8 mouse cellular contexts compared by ENCODE assay signal in genomic region chr3:108147386-108148235, GRCm38 (mm10). TPM values are rescaled to one million over a fixed set of nuclear protein-coding genes. Genes with fewer than 3 reads are reported as not detected.
DNase-seq lines count a peak whose midpoint lies in the region; ATAC-seq and TF ChIP-seq lines count a peak whose summit lies in the region.

No protein-coding gene starts in this region.

- intact Hi-C loops in heart, adult 2 months (cut with DNase I): loop anchor here (1.0 to 5.0 kb wide), 6 partner anchors 63 to 450 kb away; partner anchors contain the start of gene Ahcyl1

- TF ChIP-seq CTCF in heart, adult 2 months (IDR thresholded peaks at IDR 0.05): peak; percentile 89
- peak; percentile 95 for TF ChIP-seq CTCF in kidney, adult 2 months (conservative IDR thresholded peaks at IDR 0.05; ENCODE audit: insufficient read depth, insufficient read length, low read depth, low read length)

- H3K4me1 ChIP-seq in embryonic facial prominence, embryonic 15.5 days: peaks cover 28% of the 10 kb centered on the region
- H3K4me1 ChIP-seq in heart, adult 2 months (ENCODE audit: control insufficient read depth, insufficient read depth, low read length): peaks cover 6% of the 10 kb centered on the region
- peaks cover 6% of the 10 kb centered on the region; the same call in 1 of the 2 replicates for H3K4me1 ChIP-seq in kidney, adult 2 months (ENCODE audit: control insufficient read depth, insufficient read depth, low read length)
- H3K4me1 ChIP-seq in limb, embryonic 11.5 days (ENCODE audit: control insufficient read depth, insufficient read depth, low read length): peaks cover 5% of the 10 kb centered on the region; the same call in 1 of the 2 replicates
- H3K4me1 ChIP-seq in midbrain, embryonic 14.5 days (ENCODE audit: control insufficient read depth, insufficient read depth, low read length): peaks cover 15% of the 10 kb centered on the region

- no peak overlapping the region for H3K27ac ChIP-seq in embryonic facial prominence, embryonic 15.5 days (replicated peaks)
- peak overlapping the region; percentile 31; the same call in 1 of the 2 replicates for H3K27ac ChIP-seq in heart, adult 2 months
- H3K27ac ChIP-seq in kidney, adult 2 months (ENCODE audit: insufficient read depth, low read depth, low read length): peak overlapping the region; percentile 39
- H3K27ac ChIP-seq in limb, embryonic 11.5 days (replicated peaks; ENCODE audit: low read depth, low read length): no peak overlapping the region
- no peak overlapping the region for H3K27ac ChIP-seq in midbrain, embryonic 14.5 days (replicated peaks; ENCODE audit: low read depth, low read length)

- no peak overlapping the region for H3K4me3 ChIP-seq in embryonic facial prominence, embryonic 15.5 days (replicated peaks)
- H3K4me3 ChIP-seq in heart, adult 2 months: no peak overlapping the region
- H3K4me3 ChIP-seq in kidney, adult 2 months (ENCODE audit: insufficient read depth, low read depth, low read length): no peak overlapping the region
- H3K4me3 ChIP-seq in limb, embryonic 11.5 days (ENCODE audit: low read depth, low read length): no peak overlapping the region
- H3K4me3 ChIP-seq in midbrain, embryonic 14.5 days (replicated peaks; ENCODE audit: low read depth, low read length): no peak overlapping the region

- no peaks in the 10 kb centered on the region for H3K27me3 ChIP-seq in embryonic facial prominence, embryonic 15.5 days
- H3K27me3 ChIP-seq in heart, adult 2 months (ENCODE audit: control insufficient read depth, insufficient read depth, low read length): no peaks in the 10 kb centered on the region
- H3K27me3 ChIP-seq in kidney, adult 2 months (replicated peaks; ENCODE audit: control insufficient read depth, insufficient read depth, low read length): no peaks in the 10 kb centered on the region
- no peaks in the 10 kb centered on the region for H3K27me3 ChIP-seq in limb, embryonic 11.5 days (ENCODE audit: control insufficient read depth, insufficient read depth, low read length)
- H3K27me3 ChIP-seq in midbrain, embryonic 14.5 days (ENCODE audit: control insufficient read depth, insufficient read depth, low read length): no peaks in the 10 kb centered on the region

- H3K4me2 ChIP-seq in embryonic facial prominence, embryonic 15.5 days (replicated peaks): 0 out of 2 replicates have a peak overlapping the region, but pooled peaks have one; percentile 2
- no peak overlapping the region for H3K4me2 ChIP-seq in limb, embryonic 11.5 days (ENCODE audit: low read depth, severe bottlenecking)
- H3K4me2 ChIP-seq in midbrain, embryonic 14.5 days (ENCODE audit: low read length): 0 out of 2 replicates have a peak overlapping the region, but pooled peaks have one; percentile 17

- H3K9me3 ChIP-seq in embryonic facial prominence, embryonic 15.5 days (replicated peaks): no peaks in the 10 kb centered on the region
- H3K9me3 ChIP-seq in limb, embryonic 11.5 days (ENCODE audit: control insufficient read depth, low read length): no peaks in the 10 kb centered on the region
- no peaks in the 10 kb centered on the region for H3K9me3 ChIP-seq in midbrain, embryonic 14.5 days (ENCODE audit: control insufficient read depth, low read length)

- no peaks in the 10 kb centered on the region for H3K36me3 ChIP-seq in embryonic facial prominence, embryonic 15.5 days
- H3K36me3 ChIP-seq in heart, adult 2 months (ENCODE audit: control insufficient read depth, insufficient read depth, low read length): peaks cover 3% of the 10 kb centered on the region; the same call in 1 of the 2 replicates
- no peaks in the 10 kb centered on the region; the same call in 1 of the 2 replicates for H3K36me3 ChIP-seq in kidney, adult 2 months (ENCODE audit: control insufficient read depth, insufficient read depth, low read length)
- no peaks in the 10 kb centered on the region for H3K36me3 ChIP-seq in limb, embryonic 11.5 days (ENCODE audit: control insufficient read depth, insufficient read depth, low read length)
- no peaks in the 10 kb centered on the region for H3K36me3 ChIP-seq in midbrain, embryonic 14.5 days (ENCODE audit: control insufficient read depth, insufficient read depth, low read length)

- ATAC-seq in embryonic facial prominence, embryonic 15.5 days (ENCODE audit: insufficient number of reproducible peaks, low FRiP score, low TSS enrichment, low read depth): no peak
- no peak for ATAC-seq in limb, embryonic 11.5 days (ENCODE audit: insufficient number of reproducible peaks, low FRiP score, low TSS enrichment, low read depth)
- ATAC-seq in midbrain, embryonic 14.5 days (ENCODE audit: low FRiP score, low TSS enrichment): peak; percentile 48; the same call in 1 of the 2 replicates

- 62% methylated on average over 11 of the region's 11 CpGs for WGBS in embryonic facial prominence, embryonic 15.5 days
- 51% methylated on average over 11 of the region's 11 CpGs for WGBS in heart, adult 2 months
- whole genome bisulfite sequencing in kidney, adult 2 months: 45% methylated on average over 11 of the region's 11 CpGs
- WGBS in limb, embryonic 11.5 days: 73% methylated on average over 11 of the region's 11 CpGs
- 64% methylated on average over 11 of the region's 11 CpGs for whole genome bisulfite sequencing in midbrain, embryonic 14.5 days

- H3K79me2 ChIP-seq in heart, adult 2 months (replicated peaks; ENCODE audit: control insufficient read depth, insufficient read depth, low read length): peaks cover 2% of the 10 kb centered on the region; the same call in 1 of the 2 replicates

- no peak overlapping the region for H3K9ac ChIP-seq in embryonic facial prominence, embryonic 15.5 days
- no peak overlapping the region for H3K9ac ChIP-seq in heart, adult 2 months (ENCODE audit: low read depth, low read length)
- no peak overlapping the region for H3K9ac ChIP-seq in limb, embryonic 11.5 days (ENCODE audit: low read length)
- no peak overlapping the region for H3K9ac ChIP-seq in midbrain, embryonic 14.5 days (replicated peaks; ENCODE audit: low read length)

- TF ChIP-seq EP300 in heart, adult 2 months (IDR thresholded peaks at IDR 0.05; ENCODE audit: insufficient read depth, low read depth, low read length): peak; percentile 95

- peak; percentile 68 for DNase-seq in 3134 (ENCODE audit: extremely low read depth, insufficient read length, low spot score)
- DNase-seq in adrenal gland, postnatal 25 days: peak; percentile 86
- peak; percentile 84 to 88 for DNase-seq in heart, adult 2 months
- peak; percentile 94 for DNase-seq in kidney, adult 2 months
- DNase-seq in limb, embryonic 11.5 days (ENCODE audit: low spot score): peak; percentile 93
- DNase-seq in midbrain, embryonic 14.5 days: peak; percentile 93
- DNase-seq in spleen, adult 18-20 months: peak; percentile 69 to 86

- 0 out of 2 replicates have a peak, but pooled peaks have one; percentile 25 for TF ChIP-seq POLR2A in heart, adult 2 months (IDR thresholded peaks at IDR 0.05; ENCODE audit: insufficient read depth, low read depth, low read length)
- no peak for TF ChIP-seq POLR2A in kidney, adult 2 months (IDR thresholded peaks at IDR 0.05; ENCODE audit: low read depth, low read length)

RNA-seq across cellular contexts. Expression of gene Gnai3, which starts 1.7 kb away (rescaled TPM):
- total RNA-seq in adrenal gland, postnatal 25 days (2021): 136 and 143 TPM in 2 replicates
- polyA plus RNA-seq in embryonic facial prominence, embryonic 15.5 days (2015; fragmentation: Nextera tagmentation; extraction: Ambion mirVana): 154 and 161 TPM in 2 replicates
- 10 to 100 TPM; 16.5 to 18.1 TPM for total RNA-seq in heart, adult 2 months (2021)
- polyA plus RNA-seq in heart, adult 2 months (2012; rRNA removed): 7.5 and 18.7 TPM in 2 replicates
- 21.3 and 31.0 TPM in 2 replicates for polyA plus RNA-seq in kidney, adult 2 months (2012; rRNA removed)
- 192 and 198 TPM in 2 replicates for polyA plus RNA-seq in limb, embryonic 11.5 days (2014; fragmentation: Nextera tagmentation; extraction: Ambion mirVana)
- 107 and 150 TPM in 2 replicates for polyA plus RNA-seq in midbrain, embryonic 14.5 days (2014; fragmentation: Nextera tagmentation; extraction: Ambion mirVana)

RNA-seq across cellular contexts. Expression of gene Gpr61, which starts 7.1 kb away (rescaled TPM):
- 0.49 TPM in 1 of 2 replicates, not detected in the other for total RNA-seq in adrenal gland, postnatal 25 days (2021)
- 0.11 and 0.25 TPM in 2 replicates for polyA plus RNA-seq in embryonic facial prominence, embryonic 15.5 days (2015; fragmentation: Nextera tagmentation; extraction: Ambion mirVana)
- total RNA-seq in heart, adult 2 months (2021): not detected
- 0.04 TPM in 1 of 2 replicates, not detected in the other for polyA plus RNA-seq in heart, adult 2 months (2012; rRNA removed)
- polyA plus RNA-seq in kidney, adult 2 months (2012; rRNA removed): not detected in 2 replicates
- 0.11 and 0.29 TPM in 2 replicates for polyA plus RNA-seq in limb, embryonic 11.5 days (2014; fragmentation: Nextera tagmentation; extraction: Ambion mirVana)
- polyA plus RNA-seq in midbrain, embryonic 14.5 days (2014; fragmentation: Nextera tagmentation; extraction: Ambion mirVana): 1.4 and 2.6 TPM in 2 replicates

RNA-seq across cellular contexts. Expression of gene Amigo1, which starts 38.5 kb away (rescaled TPM):
- 21.0 and 24.7 TPM in 2 replicates for total RNA-seq in adrenal gland, postnatal 25 days (2021)
- 6.3 and 6.8 TPM in 2 replicates for polyA plus RNA-seq in embryonic facial prominence, embryonic 15.5 days (2015; fragmentation: Nextera tagmentation; extraction: Ambion mirVana)
- total RNA-seq in heart, adult 2 months (2021): 10 to 100 TPM; 16.8 to 17.7 TPM
- 16.4 and 18.6 TPM in 2 replicates for polyA plus RNA-seq in heart, adult 2 months (2012; rRNA removed)
- polyA plus RNA-seq in kidney, adult 2 months (2012; rRNA removed): 18.4 and 25.7 TPM in 2 replicates
- polyA plus RNA-seq in limb, embryonic 11.5 days (2014; fragmentation: Nextera tagmentation; extraction: Ambion mirVana): 2.2 and 2.7 TPM in 2 replicates
- 10.2 and 10.3 TPM in 2 replicates for polyA plus RNA-seq in midbrain, embryonic 14.5 days (2014; fragmentation: Nextera tagmentation; extraction: Ambion mirVana)

RNA-seq across cellular contexts. Expression of gene Cyb561d1, which starts 53.4 kb away (rescaled TPM):
- 8.7 and 12.1 TPM in 2 replicates for total RNA-seq in adrenal gland, postnatal 25 days (2021)
- polyA plus RNA-seq in embryonic facial prominence, embryonic 15.5 days (2015; fragmentation: Nextera tagmentation; extraction: Ambion mirVana): 2.8 and 3.0 TPM in 2 replicates
- total RNA-seq in heart, adult 2 months (2021): 1 to 10 TPM; 4.9 to 5.4 TPM
- polyA plus RNA-seq in heart, adult 2 months (2012; rRNA removed): 5.7 and 7.1 TPM in 2 replicates
- 7.0 and 7.1 TPM in 2 replicates for polyA plus RNA-seq in kidney, adult 2 months (2012; rRNA removed)
- 0.98 and 1.1 TPM in 2 replicates for polyA plus RNA-seq in limb, embryonic 11.5 days (2014; fragmentation: Nextera tagmentation; extraction: Ambion mirVana)
- polyA plus RNA-seq in midbrain, embryonic 14.5 days (2014; fragmentation: Nextera tagmentation; extraction: Ambion mirVana): 2.7 and 4.3 TPM in 2 replicates

RNA-seq across cellular contexts. Expression of gene Gnat2, which starts 55.0 kb away (rescaled TPM):
- total RNA-seq in adrenal gland, postnatal 25 days (2021): 13.2 and 13.4 TPM in 2 replicates
- 0.39 and 0.61 TPM in 2 replicates for polyA plus RNA-seq in embryonic facial prominence, embryonic 15.5 days (2015; fragmentation: Nextera tagmentation; extraction: Ambion mirVana)
- under 1 TPM in 1 of 2 experiments, not detected in 1; 0.11 TPM for total RNA-seq in heart, adult 2 months (2021)
- polyA plus RNA-seq in heart, adult 2 months (2012; rRNA removed): not detected in 2 replicates
- polyA plus RNA-seq in kidney, adult 2 months (2012; rRNA removed): 0.61 TPM in 2 replicates
- 1.6 and 1.8 TPM in 2 replicates for polyA plus RNA-seq in limb, embryonic 11.5 days (2014; fragmentation: Nextera tagmentation; extraction: Ambion mirVana)
- 0.13 and 0.30 TPM in 2 replicates for polyA plus RNA-seq in midbrain, embryonic 14.5 days (2014; fragmentation: Nextera tagmentation; extraction: Ambion mirVana)

Comparison
In these comparisons a context has a peak if more than half of its experiments do, and no peak if none do; other contexts are left out.
1. H3K27ac ChIP-seq: peak in heart, adult 2 months (single experiment) and kidney, adult 2 months (single experiment); none in embryonic facial prominence, embryonic 15.5 days (single experiment), limb, embryonic 11.5 days (single experiment) and midbrain, embryonic 14.5 days (single experiment).
2. Peak in every context shown above with its lines, with median percentiles within 50 percentile points of each other: DNase-seq.